Mouse (Mus musculus) limb, embryonic 12.5 days (tissue): Measurements from ENCODE around the gene Slc22a29. TPM values are rescaled to one million over a fixed set of nuclear protein-coding genes. Genes with fewer than 3 reads are reported as not detected.

Experiments used
- polyA plus RNA-seq: library from polyadenylated mRNA; unstranded; fragments of >200 nt; fragmentation: Nextera tagmentation; extraction: Ambion mirVana; gene quantifications from 2 replicates; pipeline ENCODE4 v1.2.1, GENCODE M21; 2016

Slc22a29 gene
- polyA plus RNA-seq, 1 experiment from 2014 or later: not detected

Other genes with a start within 250 kb of the Slc22a29 start
- not detected in 2 replicates for gene Slc22a28, start 86.9 kb downstream of the Slc22a29 start, polyA plus RNA-seq
- not detected in 2 replicates for gene Slc22a30, start 186.2 kb upstream of the Slc22a29 start, polyA plus RNA-seq